Mouse (Mus musculus) brain, embryonic 14.5 days (tissue): ENCODE data around the gene Fam114a1.

Experiments
- CTCF ChIP-seq: fragments of 200-500 bp; IDR thresholded peaks from 2 replicates; pipeline ENCODE4 v1.5.1; 2012; ENCODE audit warnings: inconsistent platforms, mild to moderate bottlenecking, moderate library complexity, borderline replicate concordance; ENCODE audit not compliant: insufficient read depth, insufficient read length; ENCODE audit errors: extremely low read depth
- POLR2A ChIP-seq: fragments of 200-500 bp; IDR thresholded peaks from 2 replicates; pipeline ENCODE4 v1.6.1; 2012; ENCODE audit warnings: mild to moderate bottlenecking, inconsistent platforms, borderline replicate concordance; ENCODE audit not compliant: poor library complexity, insufficient read depth, insufficient read length, severe bottlenecking; ENCODE audit errors: extremely low read depth

- TF ChIP-seq CTCF, result no peak
- no peak for TF ChIP-seq POLR2A
These were observed 56.0 kb downstream of the Fam114a1 start for GRCm38 (mm10) chr5:65025916-65026315.
